Mouse (Mus musculus) kidney, embryonic 14.5 days (tissue): ENCODE data around the gene Hist2h2be. TPM values are rescaled to one million over a fixed set of nuclear protein-coding genes. Genes with fewer than 3 reads are reported as not detected.
"Not testable (repeated sequence)": the region's sequence is repeated elsewhere in the genome, so short reads cannot be mapped to it uniquely, and the experiment has no call there.

ENCODE experiments used
- ATAC-seq: fragments of 200-750 bp; cut with Nextera tagmentation; 2 replicates; pipeline ENCODE4 v1.8.0; 2017; ENCODE audit warnings: moderate number of reproducible peaks, mild to moderate bottlenecking, moderate TSS enrichment, moderate library complexity; ENCODE audit not compliant: low FRiP score, low TSS enrichment
- H3K27ac ChIP-seq: fragments of 300-500 bp; sonication (generic); 2 replicates; pipeline ENCODE4 v1.5.1; 2014; ENCODE audit warnings: low read depth, mild to moderate bottlenecking, low read length, moderate library complexity, mixed read lengths
- H3K27me3 ChIP-seq: fragments of 300-500 bp; sonication (generic); 2 replicates; pipeline ENCODE4 v1.6.1; 2014; ENCODE audit warnings: mild to moderate bottlenecking, low read length; ENCODE audit not compliant: control insufficient read depth, insufficient read depth
- H3K36me3 ChIP-seq: fragments of 300-500 bp; sonication (generic); 2 replicates; pipeline ENCODE4 v1.6.1; 2014; ENCODE audit warnings: low read length, mixed read lengths; ENCODE audit not compliant: control insufficient read depth, insufficient read depth
- H3K4me1 ChIP-seq: fragments of 300-500 bp; sonication (generic); 2 replicates; pipeline ENCODE4 v1.6.1; 2014; ENCODE audit warnings: low read length, mixed read lengths; ENCODE audit not compliant: control insufficient read depth, insufficient read depth
- H3K4me2 ChIP-seq: fragments of 300-500 bp; sonication (generic); replicated peaks from 2 replicates; pipeline ENCODE4 v1.6.1; 2014; ENCODE audit warnings: low read depth, mild to moderate bottlenecking, low read length
- H3K4me3 ChIP-seq: fragments of 300-500 bp; sonication (generic); 2 replicates; pipeline ENCODE4 v1.5.1; 2014; ENCODE audit warnings: mild to moderate bottlenecking, low read length
- H3K9ac ChIP-seq: fragments of 300-500 bp; sonication (generic); 2 replicates; pipeline ENCODE4 v1.6.1; 2014; ENCODE audit warnings: low read depth, mild to moderate bottlenecking, low read length, moderate library complexity
- H3K9me3 ChIP-seq: fragments of 300-500 bp; sonication (generic); 2 replicates; pipeline ENCODE4 v1.6.1; 2016; ENCODE audit warnings: low read length; ENCODE audit not compliant: control insufficient read depth
- WGBS: fragments of 180-500 bp; shearing (Covaris S2); extraction: QIAGEN DNeasy Blood & Tissue Kit; methylation state at CpG from one replicate; pipeline ENCODE4 v1.1.7; 2014; 5-methylcytosine and 5-hydroxymethylcytosine counted together
- polyA plus RNA-seq: library from polyadenylated mRNA; unstranded; fragments of >200 nt; fragmentation: Nextera tagmentation; extraction: Ambion mirVana; gene quantifications from 2 replicates; pipeline ENCODE4 v1.2.1, GENCODE M21; 2014

The Hist2h2be gene
- polyA plus RNA-seq = 9.2 and 13.1 TPM in 2 replicates

GRCm38 (mm10) chr3:96220765-96221639 is at the start of gene Hist2h2be, which contains the start of gene Hist2h2ac:
Gene Hist2h2be, plus strand, starts transcription at chr3:96221119.
Gene Hist2h2ac, minus strand, starts transcription at chr3:96220880.
- Histone ChIP-seq H3K4me1 (peaks cover 35% of the 10 kb centered on the region), H3K27me3 (no peaks in the 10 kb centered on the region), H3K27ac (peak within 1 kb of the TSS; percentile 100), H3K4me2 (peak within 1 kb of the TSS; percentile 82), H3K9ac (peak within 1 kb of the TSS; percentile 93), H3K36me3 (no peaks in the 10 kb centered on the region), H3K9me3 (no peaks in the 10 kb centered on the region), H3K4me3 (peak within 1 kb of the TSS; percentile 65)
- ATAC-seq = peak; percentile 93
- WGBS = under 1% methylated on average over 43 of the region's 43 CpGs

- peak; percentile 25 for ATAC-seq
- Histone ChIP-seq H3K27ac (peak overlapping the region; percentile 99), H3K27me3 (no peaks in the 10 kb centered on the region), H3K9ac (peak overlapping the region; percentile 94), H3K4me2 (peak overlapping the region; percentile 64), H3K36me3 (peaks cover 33% of the 10 kb centered on the region), H3K4me3 (peak overlapping the region; percentile 94), H3K4me1 (peaks cover 6% of the 10 kb centered on the region; the same call in 1 of the 2 replicates), H3K9me3 (no peaks in the 10 kb centered on the region)
- 17% methylated on average over 18 of the region's 18 CpGs for WGBS
These were observed 49.2 kb upstream of the Hist2h2be start for GRCm38 (mm10) chr3:96171583-96172196.

- H3K27ac ChIP-seq = peak within 1 kb of the TSS; percentile 99
- H3K4me3 ChIP-seq = peak within 1 kb of the TSS; percentile 94
- no peaks in the 10 kb centered on the region for H3K9me3 ChIP-seq
- peak within 1 kb of the TSS; percentile 80 for H3K4me2 ChIP-seq
- H3K9ac ChIP-seq = peak within 1 kb of the TSS; percentile 94
- no peaks in the 10 kb centered on the region for H3K27me3 ChIP-seq
- peaks cover 6% of the 10 kb centered on the region; the same call in 1 of the 2 replicates for H3K4me1 ChIP-seq
- peaks cover 38% of the 10 kb centered on the region for H3K36me3 ChIP-seq
- ATAC-seq = peak; percentile 94
- WGBS = under 1% methylated on average over 58 of the region's 58 CpGs
These were observed 48.4 kb upstream of the Hist2h2be start, which contains the start of gene Sf3b4 for GRCm38 (mm10) chr3:96172197-96173178. Gene Sf3b4, plus strand, starts transcription at chr3:96172332.

GRCm38 (mm10) chr3:96173185-96173584 is 47.7 kb upstream of the Hist2h2be start:
- peak overlapping the region; percentile 80 for H3K4me2 ChIP-seq
- H3K36me3 ChIP-seq = peaks cover 44% of the 10 kb centered on the region
- peak overlapping the region; percentile 94 for H3K9ac ChIP-seq
- WGBS = 40% methylated on average over 7 of the region's 7 CpGs
- H3K4me1 ChIP-seq = peaks cover 6% of the 10 kb centered on the region; the same call in 1 of the 2 replicates
- H3K4me3 ChIP-seq = peak overlapping the region; percentile 94
- ATAC-seq = no peak
- H3K27ac ChIP-seq = no peak overlapping the region
- no peaks in the 10 kb centered on the region for H3K9me3 ChIP-seq
- no peaks in the 10 kb centered on the region for H3K27me3 ChIP-seq

GRCm38 (mm10) chr3:96174042-96174441 is 46.9 kb upstream of the Hist2h2be start:
- H3K4me2 ChIP-seq, H3K27ac ChIP-seq, H3K4me3 ChIP-seq, H3K27me3 ChIP-seq, H3K9ac ChIP-seq, ATAC-seq, H3K4me1 ChIP-seq, H3K9me3 ChIP-seq: not testable (repeated sequence)
- peaks cover 49% of the 10 kb centered on the region for H3K36me3 ChIP-seq
- WGBS = 82% methylated on average over 4 of the region's 4 CpGs

- ATAC-seq = no peak
- no peak overlapping the region for H3K27ac ChIP-seq
- no peaks in the 10 kb centered on the region for H3K9me3 ChIP-seq
- peaks cover 6% of the 10 kb centered on the region; the same call in 1 of the 2 replicates for H3K4me1 ChIP-seq
- no peak overlapping the region for H3K4me3 ChIP-seq
- no peak overlapping the region for H3K4me2 ChIP-seq
- no peaks in the 10 kb centered on the region for H3K27me3 ChIP-seq
- WGBS = 93% methylated on average over 6 of the region's 6 CpGs
- no peak overlapping the region for H3K9ac ChIP-seq
- H3K36me3 ChIP-seq = peaks cover 49% of the 10 kb centered on the region
These were observed 45.7 kb upstream of the Hist2h2be start for GRCm38 (mm10) chr3:96175251-96175650.

- WGBS = 92% methylated on average over 4 of the region's 4 CpGs
These were observed 42.5 kb upstream of the Hist2h2be start for GRCm38 (mm10) chr3:96178427-96178826.

GRCm38 (mm10) chr3:96178902-96179301 is 42.0 kb upstream of the Hist2h2be start:
- H3K4me2 ChIP-seq = no peak overlapping the region
- H3K9me3 ChIP-seq = no peaks in the 10 kb centered on the region
- ATAC-seq = no peak
- WGBS = 91% methylated on average over 2 of the region's 2 CpGs
- peaks cover 47% of the 10 kb centered on the region for H3K36me3 ChIP-seq
- no peaks in the 10 kb centered on the region for H3K27me3 ChIP-seq
- peaks cover 18% of the 10 kb centered on the region for H3K4me1 ChIP-seq
- no peak overlapping the region for H3K9ac ChIP-seq
- H3K27ac ChIP-seq = no peak overlapping the region
- H3K4me3 ChIP-seq = no peak overlapping the region

More at GRCm38 (mm10) chr3:96178427-96178826, 42.5 kb upstream of the Hist2h2be start:
- no peaks in the 10 kb centered on the region for H3K9me3 ChIP-seq
- H3K27ac ChIP-seq = no peak overlapping the region
- H3K4me2 ChIP-seq = no peak overlapping the region
- ATAC-seq = no peak
- no peak overlapping the region for H3K4me3 ChIP-seq
- H3K36me3 ChIP-seq = peaks cover 49% of the 10 kb centered on the region
- no peaks in the 10 kb centered on the region for H3K27me3 ChIP-seq
- peaks cover 19% of the 10 kb centered on the region for H3K4me1 ChIP-seq
- H3K9ac ChIP-seq = no peak overlapping the region
